Mouse (Mus musculus): Measurements from ENCODE around the gene Jag2. TPM values are rescaled to one million over a fixed set of nuclear protein-coding genes. Genes with fewer than 3 reads are reported as not detected.

Jag2 gene
- total RNA-seq, 2 experiments from 2014 or later, result 0.64 to 4.5 TPM

DNA sequence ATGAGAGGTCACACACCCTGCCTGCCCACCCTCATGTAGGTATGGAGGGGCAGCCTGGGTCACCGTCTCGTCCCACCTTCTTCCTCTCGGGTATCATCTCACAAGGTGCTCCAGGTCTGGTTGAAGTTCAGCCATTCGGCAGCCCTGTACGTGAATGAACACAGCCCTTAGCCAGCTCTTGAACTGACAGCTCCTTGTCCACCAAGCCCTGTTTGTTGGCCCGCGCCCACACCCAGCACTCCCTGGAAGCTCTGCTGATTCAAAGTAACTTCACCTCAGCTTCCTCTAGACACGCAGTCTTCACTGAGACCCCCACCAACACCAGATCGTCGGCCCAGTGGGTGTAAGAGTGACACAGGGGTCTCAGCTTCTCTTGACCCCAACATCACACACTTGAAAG, 56.6 kb downstream of the Jag2 start:
- no peak for ATAC-seq (replicated peaks; ENCODE audit: poor library complexity)

DNA sequence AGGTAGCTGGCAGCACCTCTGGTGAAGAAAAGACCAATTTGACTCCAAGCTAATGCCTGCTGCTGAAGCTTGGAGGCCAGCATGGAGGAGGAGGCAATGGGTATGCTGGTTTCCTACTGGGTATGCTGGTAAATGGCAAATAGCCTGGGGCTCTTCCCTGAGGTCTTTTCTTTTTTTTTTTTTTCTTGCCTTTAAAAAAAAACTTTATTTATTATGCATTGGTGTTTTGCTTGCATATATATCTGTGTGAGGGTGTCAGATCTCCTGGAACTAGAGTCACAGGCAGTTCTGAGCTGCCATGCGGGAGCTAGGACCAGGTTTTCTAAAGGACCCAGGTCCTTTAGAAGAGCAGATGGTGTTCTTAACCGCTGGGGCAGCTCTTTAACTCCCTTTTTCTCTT, 58.3 kb downstream of the Jag2 start:
- ATAC-seq (replicated peaks; ENCODE audit: poor library complexity), result no peak

DNA sequence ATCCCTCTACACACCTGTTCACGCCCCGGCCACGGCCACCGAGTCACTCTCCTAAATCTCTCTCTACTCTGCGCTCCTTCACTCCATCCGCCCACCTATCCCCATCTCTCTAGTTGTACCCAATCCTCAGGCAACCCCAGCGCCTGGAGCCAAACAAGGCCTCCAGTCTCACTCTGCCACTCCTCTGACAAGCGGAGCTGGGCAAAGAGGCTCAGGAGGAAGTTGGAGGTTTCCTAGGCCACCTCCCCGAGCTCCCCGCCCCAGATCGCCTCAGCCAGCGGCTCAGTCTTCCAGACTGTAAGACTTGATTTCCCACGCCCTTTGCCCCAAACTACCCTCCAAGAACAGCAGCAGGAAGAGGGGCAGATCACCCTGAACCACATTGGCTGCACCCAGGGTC, 58.8 kb downstream of the Jag2 start:
- ATAC-seq (replicated peaks; ENCODE audit: poor library complexity), result peak; percentile 30

DNA sequence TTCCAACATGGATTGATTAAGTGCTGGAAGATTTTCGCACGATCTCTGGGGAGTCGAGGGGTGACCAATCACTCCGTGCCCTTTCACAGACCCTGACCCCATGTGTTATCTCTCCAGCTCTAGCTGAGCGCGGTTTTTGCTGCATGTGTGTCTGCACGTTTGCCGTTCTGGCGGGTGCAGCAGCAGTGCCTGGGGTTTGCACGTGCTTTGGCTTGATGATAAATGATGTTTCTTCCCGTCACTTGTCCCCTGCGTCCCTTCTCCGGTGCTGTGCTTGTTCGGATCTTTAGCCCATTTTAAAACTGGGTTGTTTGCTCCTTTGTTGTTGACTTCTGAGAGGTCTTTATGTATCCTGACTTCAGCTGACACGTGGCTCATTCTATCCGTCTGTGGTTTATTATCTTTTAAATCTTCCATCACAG, 59.8 kb downstream of the Jag2 start:
- no peak for ATAC-seq (replicated peaks; ENCODE audit: poor library complexity)

DNA sequence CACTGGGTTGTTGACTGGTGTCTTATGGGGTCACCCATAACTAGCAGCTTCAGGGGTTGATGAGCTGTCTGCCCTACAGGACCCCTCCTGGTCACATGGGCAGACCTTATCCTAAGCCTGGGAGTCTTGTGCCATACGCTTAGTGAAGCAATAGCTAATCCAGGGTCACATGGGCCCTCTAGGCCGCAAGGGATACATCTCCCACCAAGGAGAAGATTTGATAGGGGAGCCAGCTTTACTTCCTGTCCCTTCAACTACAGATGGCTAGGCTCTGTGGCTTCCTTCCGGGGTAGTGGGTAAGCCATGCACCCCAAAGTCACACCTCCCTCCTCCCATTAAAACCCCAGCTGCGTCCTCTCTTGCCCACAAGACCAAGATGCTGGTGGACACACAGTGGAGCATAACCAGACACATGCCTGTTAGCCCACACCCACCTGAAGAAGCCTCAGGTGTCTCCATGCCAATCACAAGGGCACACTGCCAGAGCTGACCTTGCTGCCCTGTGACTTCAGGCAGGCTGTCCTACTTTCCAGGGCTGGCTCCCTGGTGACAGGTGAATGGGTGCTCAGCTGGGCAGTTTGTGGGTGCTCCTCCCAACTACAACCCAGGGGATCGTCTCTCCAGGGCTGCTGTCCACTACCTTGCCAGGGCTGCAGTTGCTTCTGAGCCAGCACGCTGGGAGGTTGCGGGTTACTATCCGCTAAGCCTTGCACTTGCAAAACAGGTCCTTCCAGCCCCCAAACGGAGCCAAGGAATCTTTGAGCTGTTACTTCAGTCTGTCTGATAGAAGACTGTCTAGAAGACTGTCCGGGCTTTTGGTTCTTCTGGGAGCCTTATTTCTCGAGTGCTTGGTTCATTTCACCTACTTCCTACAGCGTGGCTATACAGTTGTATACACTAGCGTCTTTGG, 61.1 kb downstream of the Jag2 start, which contains the start of gene Gpr132:
Gene Gpr132, minus strand, starts transcription at position 51 of the 910 bp plus-strand sequence.
- ATAC-seq (replicated peaks; ENCODE audit: poor library complexity), result peak; percentile 55

DNA sequence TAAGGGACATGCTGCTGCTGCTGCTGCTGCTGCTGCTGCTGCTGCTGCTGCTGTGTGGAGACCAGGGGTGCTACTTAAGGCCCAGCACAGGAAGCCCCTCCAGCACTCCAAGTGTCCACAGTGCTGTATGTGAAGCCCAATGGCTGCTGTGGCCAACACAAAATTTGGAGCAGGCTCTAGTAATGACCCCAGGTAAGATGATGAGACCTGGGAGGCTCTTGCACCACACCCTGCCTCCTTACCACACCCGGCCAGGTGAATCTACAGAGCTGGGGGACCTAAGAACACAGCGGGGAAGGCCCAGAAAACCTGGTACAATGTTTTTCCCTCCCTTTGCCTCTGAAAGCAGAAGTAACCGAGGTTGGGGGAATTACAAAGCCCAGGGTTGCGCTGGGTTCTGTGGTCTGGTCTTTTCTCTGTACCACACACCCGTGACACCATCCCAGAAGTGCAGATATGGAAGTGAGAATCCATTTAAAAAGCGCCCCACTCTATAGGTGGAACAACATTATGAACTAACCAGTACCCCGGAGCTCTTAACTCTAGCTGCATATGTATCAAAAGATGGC, 62.4 kb downstream of the Jag2 start:
- peak; percentile 68 for ATAC-seq (replicated peaks; ENCODE audit: poor library complexity)

DNA sequence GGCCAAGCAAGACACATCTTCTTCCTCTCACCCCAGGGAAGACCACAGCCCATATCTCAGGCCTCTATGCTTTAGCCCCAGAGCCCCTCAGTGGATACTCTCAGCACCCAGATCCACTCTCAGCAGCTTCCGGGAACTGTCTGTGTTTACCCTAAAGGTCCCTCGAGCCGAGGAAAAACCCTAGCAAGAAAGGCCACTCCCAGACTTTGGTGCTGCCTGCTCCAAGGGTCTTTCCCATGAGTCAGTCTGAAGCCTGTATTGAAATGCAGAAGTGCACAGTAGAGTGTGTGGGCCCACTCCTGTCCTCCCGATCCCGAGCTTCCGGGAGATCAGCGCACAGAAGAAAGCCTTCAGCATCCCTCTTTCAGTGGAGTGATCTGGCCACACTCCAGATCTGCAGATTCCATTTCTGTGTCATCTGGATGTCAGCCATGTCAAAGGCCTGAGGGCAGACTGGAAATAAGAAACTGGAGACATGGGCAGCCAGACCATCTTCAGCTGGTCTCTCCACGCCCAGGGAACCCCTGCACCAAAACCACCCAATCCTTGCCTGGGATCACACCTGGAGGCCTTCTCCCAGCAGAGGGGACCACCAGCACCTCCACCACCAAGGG, 63.0 kb downstream of the Jag2 start:
- no peak for ATAC-seq (replicated peaks; ENCODE audit: poor library complexity)

DNA sequence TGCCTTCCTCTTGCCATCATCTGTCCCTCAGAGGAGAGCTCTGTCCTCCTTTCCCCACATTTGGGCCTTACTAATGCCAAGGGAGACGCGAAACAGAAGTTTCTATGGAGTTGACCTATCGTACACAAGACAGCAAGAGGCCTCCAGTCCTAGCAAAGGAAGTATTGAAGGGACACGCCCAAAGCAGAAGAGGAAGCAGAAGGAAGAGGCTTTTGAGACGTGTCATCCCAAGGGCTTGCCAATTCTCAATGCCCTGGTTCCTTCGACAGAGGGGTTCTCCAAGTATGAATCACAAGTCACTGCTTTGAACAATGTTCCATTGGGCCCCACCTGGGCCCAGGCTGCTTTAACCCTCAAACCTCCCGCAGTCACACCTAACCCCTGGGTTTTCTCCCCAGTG, 64.8 kb downstream of the Jag2 start:
- ATAC-seq (replicated peaks; ENCODE audit: poor library complexity), result peak; percentile 32

DNA sequence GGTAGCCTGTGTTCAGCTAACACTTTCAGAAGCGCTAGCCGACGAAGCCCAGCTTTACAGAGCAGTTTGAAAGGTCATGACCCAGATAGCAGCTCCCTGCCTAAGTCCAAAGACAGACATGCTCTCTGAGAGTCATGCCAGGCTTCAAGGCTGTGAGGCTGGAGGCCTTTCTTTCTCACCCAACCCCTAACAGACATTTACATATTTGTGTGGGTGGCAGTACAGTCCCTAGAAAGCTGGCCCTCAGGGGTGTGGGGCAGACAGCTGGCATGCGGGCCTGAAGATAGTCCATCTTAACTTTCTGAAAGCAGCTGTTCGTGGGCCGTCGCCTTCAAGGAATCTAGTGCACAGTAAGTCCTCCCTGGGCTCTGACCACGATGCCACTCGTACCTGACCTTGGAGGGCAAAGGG, 67.7 kb downstream of the Jag2 start:
- no peak for ATAC-seq (replicated peaks; ENCODE audit: poor library complexity)

DNA sequence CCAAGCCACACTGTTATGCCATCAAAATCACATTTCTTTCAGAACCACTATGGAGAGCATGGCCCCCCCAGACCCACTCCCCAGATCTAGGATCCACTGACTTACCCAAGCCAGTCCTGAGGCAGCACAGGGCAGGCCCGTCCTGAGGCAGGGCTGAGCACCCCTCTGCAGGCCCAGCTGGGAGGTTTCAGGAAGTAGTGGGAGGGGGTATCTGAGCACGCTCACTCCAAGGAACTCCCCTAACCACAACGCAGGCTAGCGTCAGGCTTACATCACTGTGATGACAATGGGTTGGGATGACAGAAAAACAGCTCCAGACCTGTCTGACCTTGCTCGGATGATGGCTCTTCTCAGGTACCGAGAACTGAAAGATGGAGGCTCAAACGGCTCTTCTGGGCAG, 68.8 kb downstream of the Jag2 start:
- peak; percentile 89 for ATAC-seq (replicated peaks; ENCODE audit: poor library complexity)

DNA sequence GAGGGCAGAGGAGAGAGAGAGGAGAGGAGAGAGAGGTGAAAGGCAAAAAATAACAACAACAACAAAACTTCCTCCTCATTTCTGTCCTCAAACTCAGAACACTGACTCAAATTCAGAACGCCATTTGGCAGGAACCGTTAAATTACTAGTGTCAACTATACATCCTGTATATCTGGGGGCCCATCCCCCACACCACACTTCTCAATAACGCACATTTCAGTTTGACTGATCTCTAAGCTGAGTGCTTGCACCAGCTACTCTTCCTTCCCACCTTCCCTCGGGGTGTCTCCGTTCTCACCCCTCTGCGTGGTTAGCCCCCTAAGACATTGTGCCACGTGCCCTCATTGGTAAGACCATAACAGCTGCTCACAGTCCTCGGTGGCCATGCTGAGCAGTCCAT, 69.6 kb downstream of the Jag2 start:
- peak; percentile 18 for ATAC-seq (replicated peaks; ENCODE audit: poor library complexity)

DNA sequence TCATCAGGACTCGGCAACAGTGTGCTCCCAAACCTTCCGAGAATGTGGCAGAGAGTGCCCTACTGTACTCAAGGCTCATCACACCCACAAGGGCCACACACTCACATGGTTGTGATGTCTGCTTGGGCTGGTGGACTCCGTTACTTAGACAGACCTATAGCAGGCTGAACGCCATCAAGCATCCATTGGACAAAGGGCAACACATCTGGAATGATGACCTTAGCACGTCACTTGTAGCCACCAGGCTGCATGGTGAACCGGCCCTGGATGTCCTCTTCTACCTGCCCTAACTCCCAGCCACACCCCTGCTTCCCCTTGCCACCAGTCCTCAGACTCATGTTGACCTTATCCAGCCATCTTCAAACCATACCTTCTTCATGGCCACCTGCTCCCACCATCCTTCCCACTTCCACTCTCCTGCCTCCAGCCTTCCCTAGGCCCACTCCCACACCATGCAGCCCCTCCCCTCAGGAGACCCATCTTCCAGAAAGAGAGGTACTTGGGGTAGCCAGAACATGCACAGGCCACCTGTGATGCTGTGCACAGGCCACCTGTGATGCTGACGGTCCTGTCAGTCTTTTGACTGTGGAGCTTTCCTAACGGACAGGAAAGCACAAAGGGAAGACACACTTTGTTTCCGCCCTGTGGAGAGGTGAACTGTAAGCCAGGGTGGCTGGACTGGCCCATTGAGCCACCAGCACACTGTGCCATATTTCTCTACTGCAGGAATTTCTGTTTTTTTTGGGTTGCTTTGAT, 70.8 kb downstream of the Jag2 start:
- ATAC-seq (replicated peaks; ENCODE audit: poor library complexity), result no peak

Other genes with a start within 250 kb of the Jag2 start
- 0.59 and 2.1 TPM in 2 replicates for gene Cep170b, start 209.3 kb downstream of the Jag2 start, total RNA-seq (2015)
- gene Cep170b, start 209.3 kb downstream of the Jag2 start, total RNA-seq (2017), result 1.1 and 4.7 TPM in 2 replicates
- gene Pld4, start 169.1 kb downstream of the Jag2 start, total RNA-seq (2015), result 26.6 and 48.3 TPM in 2 replicates
- gene Pld4, start 169.1 kb downstream of the Jag2 start, total RNA-seq (2017), result 16.4 and 26.7 TPM in 2 replicates
- not detected in 2 replicates for gene Ahnak2, start 127.1 kb downstream of the Jag2 start, total RNA-seq (2015)
- not detected in 2 replicates for gene Ahnak2, start 127.1 kb downstream of the Jag2 start, total RNA-seq (2017)
- 0.39 and 0.52 TPM in 2 replicates for gene Clba1, start 120.8 kb downstream of the Jag2 start, total RNA-seq (2015)
- gene Clba1, start 120.8 kb downstream of the Jag2 start, total RNA-seq (2017), result 0.87 and 1.0 TPM in 2 replicates
- gene Cdca4, start 100.4 kb downstream of the Jag2 start, total RNA-seq (2015), result 64.3 and 68.9 TPM in 2 replicates
- gene Cdca4, start 100.4 kb downstream of the Jag2 start, total RNA-seq (2017), result 56.8 and 63.6 TPM in 2 replicates
- 11.4 and 14.1 TPM in 2 replicates for gene Gpr132, start 61.5 kb downstream of the Jag2 start, total RNA-seq (2015)
- gene Gpr132, start 61.5 kb downstream of the Jag2 start, total RNA-seq (2017), result 5.7 and 6.1 TPM in 2 replicates
- gene Nudt14, start 12.3 kb upstream of the Jag2 start, total RNA-seq (2015), result 12.6 and 13.4 TPM in 2 replicates
- 14.8 TPM in 2 replicates for gene Nudt14, start 12.3 kb upstream of the Jag2 start, total RNA-seq (2017)
- gene Btbd6, start 46.7 kb upstream of the Jag2 start, total RNA-seq (2015), result 7.7 and 9.5 TPM in 2 replicates
- 5.2 and 6.4 TPM in 2 replicates for gene Btbd6, start 46.7 kb upstream of the Jag2 start, total RNA-seq (2017)
- gene Brf1, start 70.9 kb upstream of the Jag2 start, total RNA-seq (2015), result 24.0 and 29.3 TPM in 2 replicates
- gene Brf1, start 70.9 kb upstream of the Jag2 start, total RNA-seq (2017), result 27.2 and 39.0 TPM in 2 replicates
- gene Pacs2, start 84.7 kb upstream of the Jag2 start, total RNA-seq (2015), result 16.2 and 16.8 TPM in 2 replicates
- gene Pacs2, start 84.7 kb upstream of the Jag2 start, total RNA-seq (2017), result 9.2 and 10.0 TPM in 2 replicates
- gene Tex22, start 144.7 kb upstream of the Jag2 start, total RNA-seq (2015), result 0.27 TPM in 1 of 2 replicates, not detected in the other
- 0.17 TPM in 1 of 2 replicates, not detected in the other for gene Tex22, start 144.7 kb upstream of the Jag2 start, total RNA-seq (2017)
- 61.2 and 66.3 TPM in 2 replicates for gene Mta1, start 168.5 kb upstream of the Jag2 start, total RNA-seq (2015)
- 32.4 TPM in 2 replicates for gene Mta1, start 168.5 kb upstream of the Jag2 start, total RNA-seq (2017)
- 0.77 and 1.1 TPM in 2 replicates for gene Crip2, start 210.5 kb upstream of the Jag2 start, total RNA-seq (2015)
- 0.57 and 1.2 TPM in 2 replicates for gene Crip2, start 210.5 kb upstream of the Jag2 start, total RNA-seq (2017)
- 139 and 158 TPM in 2 replicates for gene Crip1, start 216.5 kb upstream of the Jag2 start, total RNA-seq (2015)
- 126 and 150 TPM in 2 replicates for gene Crip1, start 216.5 kb upstream of the Jag2 start, total RNA-seq (2017)
- gene Tedc1, start 226.6 kb upstream of the Jag2 start, total RNA-seq (2015), result 5.2 and 5.3 TPM in 2 replicates
- gene Tedc1, start 226.6 kb upstream of the Jag2 start, total RNA-seq (2017), result 14.6 and 17.8 TPM in 2 replicates